Mouse (Mus musculus): ENCODE measurements around the gene Adgre4.
"Not testable (repeated sequence)": the region's sequence is repeated elsewhere in the genome, so short reads cannot be mapped to it uniquely, and the experiment has no call there.

The Adgre4 gene

GRCm38 (mm10) chr17:55749786-55750185, at the start of gene Adgre4:
Gene Adgre4 (plus strand): TSS chr17:55749984.
- DNase-seq (ENCODE audit: low read depth, low spot score), result no peak

- peak; percentile 67 for DNase-seq (ENCODE audit: low read depth, low spot score)
Observed at GRCm38 (mm10) chr17:55702161-55702820, 47.5 kb upstream of the Adgre4 start.

GRCm38 (mm10) chr17:55702865-55703264, 46.9 kb upstream of the Adgre4 start:
- DNase-seq (ENCODE audit: low read depth, low spot score), result no peak

- DNase-seq (ENCODE audit: low read depth, low spot score), result peak; percentile 90
Observed at GRCm38 (mm10) chr17:55711984-55712811, 37.6 kb upstream of the Adgre4 start, which contains the start of gene Pot1b. Gene Pot1b (minus strand): TSS chr17:55712628.

GRCm38 (mm10) chr17:55721270-55721669, 28.5 kb upstream of the Adgre4 start:
- no peak for DNase-seq (ENCODE audit: low read depth, low spot score)

GRCm38 (mm10) chr17:55722250-55722649, 27.5 kb upstream of the Adgre4 start:
- no peak for DNase-seq (ENCODE audit: low read depth, low spot score)

- no peak for DNase-seq (ENCODE audit: low read depth, low spot score)
Observed at GRCm38 (mm10) chr17:55726193-55726592, 23.6 kb upstream of the Adgre4 start.

GRCm38 (mm10) chr17:55736675-55737074, 13.1 kb upstream of the Adgre4 start:
- DNase-seq (ENCODE audit: low read depth, low spot score), result no peak

- DNase-seq (ENCODE audit: low read depth, low spot score), result no peak
Observed at GRCm38 (mm10) chr17:55751170-55751569, 1.4 kb downstream of the Adgre4 start.

- no peak for DNase-seq (ENCODE audit: low read depth, low spot score)
Observed at GRCm38 (mm10) chr17:55813642-55814041, 63.9 kb downstream of the Adgre4 start.

GRCm38 (mm10) chr17:55816853-55817252, 67.1 kb downstream of the Adgre4 start:
- DNase-seq (ENCODE audit: low read depth, low spot score), result no peak

- DNase-seq (ENCODE audit: low read depth, low spot score), result no peak
Observed at GRCm38 (mm10) chr17:55821566-55821965, 71.8 kb downstream of the Adgre4 start.

GRCm38 (mm10) chr17:55843067-55843466, 93.3 kb downstream of the Adgre4 start:
- DNase-seq (ENCODE audit: low read depth, low spot score), result no peak

- no peak for DNase-seq (ENCODE audit: low read depth, low spot score)
Observed at GRCm38 (mm10) chr17:55877184-55877583, 127.4 kb downstream of the Adgre4 start.

- DNase-seq (ENCODE audit: low read depth, low spot score), result not testable (repeated sequence)
Observed at GRCm38 (mm10) chr17:55878282-55878635, 128.5 kb downstream of the Adgre4 start.

- peak; percentile 72 for DNase-seq (ENCODE audit: low read depth, low spot score)
Observed at GRCm38 (mm10) chr17:55878636-55879369, 129.0 kb downstream of the Adgre4 start, which contains the start of gene Zfp119a. Gene Zfp119a (minus strand): TSS chr17:55878930.

- DNase-seq (ENCODE audit: low read depth, low spot score), result no peak
Observed at GRCm38 (mm10) chr17:55883631-55884030, 133.8 kb downstream of the Adgre4 start.

- no peak for DNase-seq (ENCODE audit: low read depth, low spot score)
Observed at GRCm38 (mm10) chr17:55884912-55885311, 135.1 kb downstream of the Adgre4 start.

- DNase-seq (ENCODE audit: low read depth, low spot score), result not testable (repeated sequence)
Observed at GRCm38 (mm10) chr17:55892406-55892955, 142.7 kb downstream of the Adgre4 start.

- DNase-seq (ENCODE audit: low read depth, low spot score), result no peak
Observed at GRCm38 (mm10) chr17:55903087-55903486, 153.3 kb downstream of the Adgre4 start.

Data from retina, postnatal 7 days (tissue).